Mouse (Mus musculus): ENCODE measurements around the gene Grrp1. TPM values are rescaled to one million over a fixed set of nuclear protein-coding genes. Genes with fewer than 3 reads are reported as not detected.
"Not testable (repeated sequence)": the region's sequence is repeated elsewhere in the genome, so short reads cannot be mapped to it uniquely, and the experiment has no call there.

The Grrp1 gene
- total RNA-seq, 2 experiments from 2014 or later: 8.9 to 10.3 TPM

- DNase-seq: not testable (repeated sequence)
These were observed 15.7 kb upstream of the Grrp1 start for GRCm38 (mm10) chr4:134269622-134270021.

- no peak for DNase-seq
These were observed 14.3 kb upstream of the Grrp1 start for GRCm38 (mm10) chr4:134268102-134268655.

- no peak for DNase-seq
These were observed 12.1 kb upstream of the Grrp1 start for GRCm38 (mm10) chr4:134265860-134266585.

GRCm38 (mm10) chr4:134263191-134263590 is 9.3 kb upstream of the Grrp1 start:
- DNase-seq: peak; percentile 84

- DNase-seq: no peak
These were observed 4.4 kb upstream of the Grrp1 start for GRCm38 (mm10) chr4:134258354-134258753.

- DNase-seq: no peak
These were observed 3.5 kb upstream of the Grrp1 start for GRCm38 (mm10) chr4:134257198-134258009.

- DNase-seq: no peak
These were observed 2.7 kb upstream of the Grrp1 start for GRCm38 (mm10) chr4:134256407-134257197.

GRCm38 (mm10) chr4:134255854-134256253 is 1.9 kb upstream of the Grrp1 start:
- DNase-seq: no peak

- no peak for DNase-seq
These were observed 929 bp upstream of the Grrp1 start for GRCm38 (mm10) chr4:134254835-134255234.

GRCm38 (mm10) chr4:134252911-134253721 is 790 bp downstream of the Grrp1 start:
- no peak for DNase-seq

- no peak for DNase-seq
These were observed 1.6 kb downstream of the Grrp1 start for GRCm38 (mm10) chr4:134252131-134252910.

- peak; percentile 61 for DNase-seq
These were observed 2.4 kb downstream of the Grrp1 start for GRCm38 (mm10) chr4:134251241-134252130.

- no peak for DNase-seq
These were observed 3.0 kb downstream of the Grrp1 start for GRCm38 (mm10) chr4:134250930-134251240.

GRCm38 (mm10) chr4:134250116-134250929 is 3.6 kb downstream of the Grrp1 start:
- DNase-seq: no peak

GRCm38 (mm10) chr4:134249651-134250050 is 4.3 kb downstream of the Grrp1 start:
- peak; percentile 89 for DNase-seq

- DNase-seq: no peak
These were observed 7.1 kb downstream of the Grrp1 start, which contains the start of gene Gm30191 for GRCm38 (mm10) chr4:134246719-134247258. TSS of gene Gm30191 (plus strand) at chr4:134246935.

GRCm38 (mm10) chr4:134246256-134246655 is 7.7 kb downstream of the Grrp1 start:
- DNase-seq: no peak

- peak; percentile 98 for DNase-seq
These were observed 8.6 kb downstream of the Grrp1 start, which contains the start of gene Zfp593 for GRCm38 (mm10) chr4:134245148-134245843. TSS of gene Zfp593 (minus strand) at chr4:134245592.
